Mouse (Mus musculus) forebrain, postnatal 0 days (tissue): ENCODE results near the gene Ccl17. TPM values are rescaled to one million over a fixed set of nuclear protein-coding genes. Genes with fewer than 3 reads are reported as not detected.

Experiments used
- ATAC-seq: fragments of 200-750 bp; cut with Nextera tagmentation; 2 replicates; pipeline ENCODE4 v1.8.0; 2017; ENCODE audit warnings: mild to moderate bottlenecking, moderate library complexity
- DNase-seq: peaks from one replicate; pipeline ENCODE4 v3.0.0-alpha.2; 2015
- H3K27ac ChIP-seq: fragments of 300-500 bp; sonication (generic); 2 replicates; pipeline ENCODE4 v1.5.1; 2014; ENCODE audit warnings: low read depth, mild to moderate bottlenecking, antibody characterized with exemption, low read length, moderate library complexity, mixed read lengths
- H3K27me3 ChIP-seq: fragments of 300-500 bp; sonication (generic); 2 replicates; pipeline ENCODE4 v1.6.1; 2014; ENCODE audit warnings: mild to moderate bottlenecking, low read length, mixed read lengths; ENCODE audit not compliant: insufficient read depth
- H3K36me3 ChIP-seq: fragments of 300-500 bp; sonication (generic); 2 replicates; pipeline ENCODE4 v1.6.1; 2014; ENCODE audit warnings: mild to moderate bottlenecking, moderate library complexity; ENCODE audit not compliant: insufficient read depth
- H3K4me1 ChIP-seq: fragments of 300-500 bp; sonication (generic); 2 replicates; pipeline ENCODE4 v1.6.1; 2014; ENCODE audit warnings: antibody characterized with exemption; ENCODE audit not compliant: insufficient read depth
- H3K4me2 ChIP-seq: fragments of 300-500 bp; sonication (generic); 2 replicates; pipeline ENCODE4 v1.6.1; 2014; ENCODE audit warnings: low read depth, mild to moderate bottlenecking, moderate library complexity
- H3K4me3 ChIP-seq: fragments of 300-500 bp; sonication (generic); 2 replicates; pipeline ENCODE4 v1.5.1; 2014; ENCODE audit warnings: low read depth, low read length, mixed read lengths
- H3K9ac ChIP-seq: fragments of 300-500 bp; sonication (generic); 2 replicates; pipeline ENCODE4 v1.6.1; 2014; ENCODE audit warnings: mild to moderate bottlenecking
- H3K9me3 ChIP-seq: fragments of 300-500 bp; sonication (generic); 2 replicates; pipeline ENCODE4 v1.6.1; 2016; ENCODE audit warnings: low read length
- CTCF ChIP-seq: sonication (generic); IDR thresholded peaks from 2 replicates; pipeline ENCODE4 v1.5.1; 2016; ENCODE audit warnings: antibody characterized with exemption, control low read depth, low read depth
- WGBS: fragments of 180-500 bp; shearing (Covaris S2); extraction: QIAGEN DNeasy Blood & Tissue Kit; methylation state at CpG from one replicate; pipeline ENCODE4 v1.1.7; 2014; 5-methylcytosine and 5-hydroxymethylcytosine counted together
- polyA plus RNA-seq: library from polyadenylated mRNA; unstranded; fragments of >200 nt; fragmentation: Nextera tagmentation; extraction: Ambion mirVana; gene quantifications from 2 replicates; pipeline ENCODE4 v1.2.1, GENCODE M21; 2015
- total RNA-seq: library from RNA; depleted of rRNA; stranded (reverse); fragments of >200 nt; gene quantifications from 2 replicates; pipeline ENCODE4 v1.2.3, GENCODE M21; 2014; rRNA removed

Ccl17 gene
- total RNA-seq (not detected in 2 replicates), polyA plus RNA-seq (4.7 and 5.0 TPM in 2 replicates)

- Histone ChIP-seq H3K36me3 (no peaks in the 10 kb centered on the region), H3K9me3 (no peaks in the 10 kb centered on the region), H3K27me3 (no peaks in the 10 kb centered on the region), H3K4me3 (no peak within 1 kb of the TSS), H3K9ac (no peak within 1 kb of the TSS), H3K4me2 (no peak within 1 kb of the TSS), H3K4me1 (peaks cover 6% of the 10 kb centered on the region; the same call in 1 of the 2 replicates), H3K27ac (no peak within 1 kb of the TSS)
- TF ChIP-seq CTCF = no peak
- DNase-seq = no peak
- ATAC-seq = no peak
- whole genome bisulfite sequencing = 78% methylated on average over 3 of the region's 3 CpGs
Measured at GRCm38 (mm10) chr8:94810153-94810552, at the start of gene Ccl17. TSS of gene Ccl17 (plus strand) at chr8:94810453.

- no peak overlapping the region for H3K4me2 ChIP-seq
- no peak overlapping the region for H3K27ac ChIP-seq
- H3K9me3 ChIP-seq = no peaks in the 10 kb centered on the region
- no peak for ATAC-seq
- no peak overlapping the region for H3K9ac ChIP-seq
- H3K27me3 ChIP-seq = no peaks in the 10 kb centered on the region
- H3K36me3 ChIP-seq = no peaks in the 10 kb centered on the region
- WGBS = 69% methylated on average over 9 of the region's 9 CpGs
- no peaks in the 10 kb centered on the region for H3K4me1 ChIP-seq
- no peak for DNase-seq
- TF ChIP-seq CTCF = no peak
- H3K4me3 ChIP-seq = no peak overlapping the region
Measured at GRCm38 (mm10) chr8:94767035-94767434, 43.2 kb upstream of the Ccl17 start.

- DNase-seq = peak; percentile 43
- no peak for TF ChIP-seq CTCF
- Histone ChIP-seq H3K9me3 (no peaks in the 10 kb centered on the region), H3K4me2 (no peak overlapping the region), H3K9ac (no peak overlapping the region), H3K27me3 (no peaks in the 10 kb centered on the region), H3K4me1 (peaks cover 9% of the 10 kb centered on the region; the same call in 1 of the 2 replicates), H3K36me3 (no peaks in the 10 kb centered on the region), H3K27ac (no peak overlapping the region), H3K4me3 (no peak overlapping the region)
- no peak for ATAC-seq
- WGBS = 13% methylated on average over 6 of the region's 6 CpGs
Measured at GRCm38 (mm10) chr8:94770945-94771344, 39.3 kb upstream of the Ccl17 start.

GRCm38 (mm10) chr8:94771941-94772670, 38.1 kb upstream of the Ccl17 start, which contains the start of gene Cx3cl1:
TSS of gene Cx3cl1 (plus strand) at chr8:94772009.
- Histone ChIP-seq H3K9ac (peak within 1 kb of the TSS; percentile 81), H3K27me3 (no peaks in the 10 kb centered on the region), H3K4me1 (peaks cover 9% of the 10 kb centered on the region; the same call in 1 of the 2 replicates), H3K4me3 (peak within 1 kb of the TSS; percentile 61), H3K9me3 (no peaks in the 10 kb centered on the region), H3K36me3 (no peaks in the 10 kb centered on the region), H3K27ac (peak within 1 kb of the TSS; percentile 76), H3K4me2 (peak within 1 kb of the TSS; percentile 83)
- ATAC-seq (peak; percentile 89), DNase-seq (peak; percentile 88)
- under 1% methylated on average over 38 of the region's 38 CpGs for WGBS
- no peak for TF ChIP-seq CTCF

- no peaks in the 10 kb centered on the region for H3K27me3 ChIP-seq
- DNase-seq = no peak
- H3K36me3 ChIP-seq = no peaks in the 10 kb centered on the region
- H3K27ac ChIP-seq = no peak overlapping the region
- ATAC-seq = no peak
- H3K4me2 ChIP-seq = peak overlapping the region; percentile 83
- H3K9ac ChIP-seq = peak overlapping the region; percentile 81
- WGBS = 46% methylated on average over 6 of the region's 6 CpGs
- TF ChIP-seq CTCF = no peak
- peaks cover 9% of the 10 kb centered on the region; the same call in 1 of the 2 replicates for H3K4me1 ChIP-seq
- no peaks in the 10 kb centered on the region for H3K9me3 ChIP-seq
- H3K4me3 ChIP-seq = peak overlapping the region; percentile 61
Measured at GRCm38 (mm10) chr8:94773048-94773447, 37.2 kb upstream of the Ccl17 start.

GRCm38 (mm10) chr8:94773700-94774171, 36.5 kb upstream of the Ccl17 start:
- peak overlapping the region; percentile 61 for H3K4me3 ChIP-seq
- no peaks in the 10 kb centered on the region for H3K27me3 ChIP-seq
- peak overlapping the region; percentile 83 for H3K4me2 ChIP-seq
- H3K9ac ChIP-seq = peak overlapping the region; percentile 81
- peak; percentile 36 for ATAC-seq
- peak; percentile 61 for DNase-seq
- H3K9me3 ChIP-seq = no peaks in the 10 kb centered on the region
- H3K27ac ChIP-seq = peak overlapping the region; percentile 41; the same call in 1 of the 2 replicates
- no peaks in the 10 kb centered on the region for H3K36me3 ChIP-seq
- peaks cover 9% of the 10 kb centered on the region; the same call in 1 of the 2 replicates for H3K4me1 ChIP-seq
- WGBS = 16% methylated on average over 12 of the region's 12 CpGs
- TF ChIP-seq CTCF = no peak

- H3K4me1 ChIP-seq = peaks cover 9% of the 10 kb centered on the region; the same call in 1 of the 2 replicates
- no peaks in the 10 kb centered on the region for H3K27me3 ChIP-seq
- TF ChIP-seq CTCF = no peak
- DNase-seq = no peak
- ATAC-seq = no peak
- H3K36me3 ChIP-seq = 0 out of 2 replicates have a peak, but pooled peaks cover under 1% of the 10 kb centered on the region
- H3K4me2 ChIP-seq = no peak overlapping the region
- H3K9ac ChIP-seq = no peak overlapping the region
- no peaks in the 10 kb centered on the region for H3K9me3 ChIP-seq
- no peak overlapping the region for H3K27ac ChIP-seq
- 93% methylated on average over 1 of the region's 1 CpGs for WGBS
- H3K4me3 ChIP-seq = no peak overlapping the region
Measured at GRCm38 (mm10) chr8:94774601-94775000, 35.7 kb upstream of the Ccl17 start.
